Mouse (Mus musculus): ENCODE data around the gene Fbxl2.
"Not testable (repeated sequence)": the region's sequence is repeated elsewhere in the genome, so short reads cannot be mapped to it uniquely, and the experiment has no call there.

The Fbxl2 gene

GRCm38 (mm10) chr9:114046028-114046427, at the start of gene Fbxl2:
Gene Fbxl2 (minus strand): TSS chr9:114046191.
- in situ Hi-C loops (cut with MboI), result no loop called here

GRCm38 (mm10) chr9:114094854-114095253, 48.9 kb upstream of the Fbxl2 start:
- in situ Hi-C loops (cut with MboI), result no loop called here

GRCm38 (mm10) chr9:114092188-114092587, 46.2 kb upstream of the Fbxl2 start:
- in situ Hi-C loops (cut with MboI), result not testable (repeated sequence)

GRCm38 (mm10) chr9:114088885-114089284, 42.9 kb upstream of the Fbxl2 start:
- in situ Hi-C loops (cut with MboI), result not testable (repeated sequence)

- in situ Hi-C loops (cut with MboI), result no loop called here
Observed at GRCm38 (mm10) chr9:114087106-114087815, 41.3 kb upstream of the Fbxl2 start.

- in situ Hi-C loops (cut with MboI), result no loop called here
Observed at GRCm38 (mm10) chr9:114086422-114086821, 40.4 kb upstream of the Fbxl2 start.

- in situ Hi-C loops (cut with MboI), result no loop called here
Observed at GRCm38 (mm10) chr9:114073681-114074080, 27.7 kb upstream of the Fbxl2 start.

- in situ Hi-C loops (cut with MboI), result no loop called here
Observed at GRCm38 (mm10) chr9:114069372-114069771, 23.4 kb upstream of the Fbxl2 start.

- in situ Hi-C loops (cut with MboI), result no loop called here
Observed at GRCm38 (mm10) chr9:114068494-114069053, 22.6 kb upstream of the Fbxl2 start.

GRCm38 (mm10) chr9:114057090-114057796, 11.3 kb upstream of the Fbxl2 start, which contains the start of gene Susd5:
Gene Susd5 (plus strand): TSS chr9:114057140.
- in situ Hi-C loops (cut with MboI), result no loop called here

- in situ Hi-C loops (cut with MboI), result no loop called here
Observed at GRCm38 (mm10) chr9:114052866-114053265, 6.9 kb upstream of the Fbxl2 start.

GRCm38 (mm10) chr9:114052031-114052430, 6.0 kb upstream of the Fbxl2 start:
- in situ Hi-C loops (cut with MboI), result no loop called here

- in situ Hi-C loops (cut with MboI), result no loop called here
Observed at GRCm38 (mm10) chr9:114050778-114051177, 4.8 kb upstream of the Fbxl2 start.

- in situ Hi-C loops (cut with MboI), result no loop called here
Observed at GRCm38 (mm10) chr9:114050106-114050505, 4.1 kb upstream of the Fbxl2 start.

GRCm38 (mm10) chr9:114046676-114047075, 685 bp upstream of the Fbxl2 start:
- in situ Hi-C loops (cut with MboI), result no loop called here

GRCm38 (mm10) chr9:114044446-114044845, 1.5 kb downstream of the Fbxl2 start:
- in situ Hi-C loops (cut with MboI), result no loop called here

- in situ Hi-C loops (cut with MboI), result no loop called here
Observed at GRCm38 (mm10) chr9:114042490-114042889, 3.5 kb downstream of the Fbxl2 start.

GRCm38 (mm10) chr9:114040945-114041344, 5.0 kb downstream of the Fbxl2 start:
- in situ Hi-C loops (cut with MboI), result no loop called here

GRCm38 (mm10) chr9:114026261-114026934, 19.6 kb downstream of the Fbxl2 start:
- in situ Hi-C loops (cut with MboI), result no loop called here

- in situ Hi-C loops (cut with MboI), result no loop called here
Observed at GRCm38 (mm10) chr9:114025846-114026245, 20.1 kb downstream of the Fbxl2 start.

GRCm38 (mm10) chr9:114025182-114025581, 20.8 kb downstream of the Fbxl2 start:
- in situ Hi-C loops (cut with MboI), result no loop called here

GRCm38 (mm10) chr9:114022141-114022540, 23.9 kb downstream of the Fbxl2 start:
- in situ Hi-C loops (cut with MboI), result no loop called here
